Mouse (Mus musculus) liver, adult (tissue): ENCODE measurements around the gene Nos2.
A peak's percentile ranks its signal among the peaks of the same experiment; 100 is the strongest.

ENCODE experiments used
- GATA4 ChIP-seq: IDR thresholded peaks from 2 replicates; pipeline ENCODE4 v1.6.1; 2014; ENCODE audit warnings: mild to moderate bottlenecking, low read length; ENCODE audit not compliant: insufficient replicate concordance

Nos2 gene

DNA sequence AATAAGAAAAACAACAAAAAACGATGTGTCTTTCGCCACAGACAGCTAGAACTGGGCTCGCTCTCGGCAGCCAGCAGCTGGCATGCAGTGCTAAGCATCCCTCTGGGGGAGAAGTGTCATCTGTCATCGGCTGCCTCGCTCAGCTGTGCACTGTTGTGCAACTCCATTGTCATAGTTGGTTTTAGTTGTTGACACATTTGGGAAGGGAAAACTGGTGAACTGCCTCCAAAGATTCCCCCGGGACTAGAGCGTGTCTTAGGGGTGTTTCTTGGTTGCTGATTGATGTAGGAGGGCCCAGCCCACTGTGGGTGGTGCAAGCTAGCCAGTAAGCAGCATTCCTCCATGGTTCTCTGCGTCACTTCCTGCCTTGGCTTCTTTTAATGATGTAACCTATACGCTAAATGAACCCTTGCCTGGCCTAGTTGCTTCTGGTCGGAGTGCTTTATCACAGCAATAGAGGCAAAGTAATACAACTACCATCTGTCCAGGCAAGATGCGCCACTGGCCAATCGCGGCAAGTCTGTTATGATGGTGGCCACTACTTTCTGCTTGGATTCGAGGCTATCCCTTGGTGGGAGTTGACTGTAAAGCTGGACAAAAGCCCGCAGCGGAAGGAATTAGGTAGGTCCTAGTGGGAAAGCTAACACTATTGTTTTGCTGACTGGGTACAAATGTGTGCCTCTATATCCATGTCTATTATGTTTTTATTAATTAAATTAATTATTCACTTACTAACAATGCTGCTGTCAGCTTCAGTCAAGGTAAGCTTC lies 53.0 kb downstream of the Nos2 start:
- no peak for TF ChIP-seq GATA4

DNA sequence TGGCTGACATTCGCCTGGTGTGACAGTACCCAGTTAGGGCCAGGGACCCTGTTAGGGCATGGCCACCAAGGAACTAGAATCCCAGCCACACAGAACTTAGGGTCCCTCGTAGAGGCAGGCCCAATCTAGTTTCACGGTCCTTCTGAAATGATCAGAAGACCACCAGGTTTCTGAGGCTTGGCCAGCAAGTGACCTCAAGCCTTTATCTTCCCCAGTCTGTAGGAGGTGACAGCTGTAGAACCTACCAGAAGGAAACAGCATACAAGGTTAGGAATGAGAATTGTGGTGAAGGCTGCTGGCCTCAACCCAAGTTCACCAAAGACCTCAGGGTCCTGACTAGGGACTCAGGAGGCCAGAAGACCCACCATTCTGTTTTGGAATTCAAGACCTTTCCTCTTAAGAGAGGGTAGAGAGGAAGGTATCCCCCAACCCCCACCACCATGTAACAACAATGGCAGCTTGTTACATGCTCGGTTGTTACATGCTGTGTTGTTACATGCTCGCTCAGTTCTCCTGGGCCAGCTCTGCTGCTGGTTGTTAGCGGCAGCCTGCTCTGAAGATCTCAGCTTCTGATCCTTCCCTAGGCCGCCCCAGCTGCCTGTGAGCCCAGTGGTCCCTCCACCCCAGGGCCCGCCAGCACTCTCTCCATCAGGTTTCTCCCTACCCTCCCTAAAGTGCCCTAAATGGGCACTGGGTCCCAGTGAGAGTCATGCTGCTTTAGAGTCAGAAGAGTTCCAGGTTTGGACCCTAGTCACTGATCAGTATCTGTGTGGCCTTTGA lies 56.3 kb downstream of the Nos2 start:
- TF ChIP-seq GATA4, result no peak

GRCm38 (mm10) chr11:78978176-78979019 lies 57.8 kb downstream of the Nos2 start:
- TF ChIP-seq GATA4, result no peak

GRCm38 (mm10) chr11:78980083-78980634 lies 59.6 kb downstream of the Nos2 start:
- TF ChIP-seq GATA4, result no peak

DNA sequence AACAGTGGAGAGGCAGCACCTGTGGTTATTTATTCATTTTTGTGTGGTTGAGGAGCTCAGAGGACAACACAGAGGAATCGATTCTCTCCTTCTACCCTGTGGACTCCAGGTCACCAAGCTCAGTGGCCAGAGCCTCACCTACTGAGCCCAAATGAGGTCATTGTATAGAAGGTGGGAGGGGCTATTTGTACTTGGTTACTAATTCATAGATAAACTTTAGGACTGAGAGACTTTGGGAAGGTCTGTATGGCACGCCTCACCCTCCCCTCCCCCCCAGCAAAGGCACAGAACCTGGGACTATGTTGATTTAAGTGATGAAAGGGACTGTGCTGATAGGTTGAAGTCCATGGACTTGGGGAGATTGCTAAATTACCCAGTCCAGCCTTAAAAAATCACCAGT lies 61.5 kb downstream of the Nos2 start:
- TF ChIP-seq GATA4, result peak; percentile 56; the same call in 1 of the 2 replicates

DNA sequence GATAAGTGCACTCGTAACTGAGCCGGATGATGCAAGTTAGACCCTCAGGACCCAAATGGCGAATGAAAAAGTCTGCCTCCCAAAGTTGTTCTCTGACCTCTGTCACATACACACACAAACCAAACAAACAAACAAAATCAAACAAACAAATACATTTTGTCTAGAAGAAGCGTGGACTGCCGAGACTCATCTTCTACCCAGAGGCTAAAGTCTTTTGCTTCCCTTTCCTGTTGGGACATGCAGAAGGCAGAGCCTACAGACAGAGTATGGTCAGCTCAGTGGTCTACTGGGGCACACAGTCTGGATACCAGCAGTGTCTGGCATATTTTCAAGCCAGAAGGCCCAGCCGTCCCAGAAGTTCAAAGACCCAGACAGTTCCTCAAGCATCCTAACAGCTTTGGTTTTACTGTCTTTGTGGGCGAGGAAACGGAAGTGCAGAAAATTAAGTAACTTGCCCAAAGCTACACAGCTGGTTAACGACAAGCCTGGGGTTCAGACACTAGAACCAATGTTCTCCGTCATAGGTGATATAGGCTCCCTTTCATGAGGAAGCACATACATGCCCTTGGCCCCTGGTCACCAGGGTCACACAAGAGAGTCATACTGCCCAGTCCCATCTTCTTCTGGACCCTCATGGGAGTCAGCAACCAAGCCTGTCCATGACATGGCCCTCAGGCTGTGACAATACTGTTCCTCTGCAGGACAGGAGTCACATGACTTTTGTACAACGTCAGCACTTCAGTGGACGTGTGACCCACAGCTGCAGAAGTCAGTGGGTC lies 62.1 kb downstream of the Nos2 start:
- no peak; the same call in 1 of the 2 replicates for TF ChIP-seq GATA4

DNA sequence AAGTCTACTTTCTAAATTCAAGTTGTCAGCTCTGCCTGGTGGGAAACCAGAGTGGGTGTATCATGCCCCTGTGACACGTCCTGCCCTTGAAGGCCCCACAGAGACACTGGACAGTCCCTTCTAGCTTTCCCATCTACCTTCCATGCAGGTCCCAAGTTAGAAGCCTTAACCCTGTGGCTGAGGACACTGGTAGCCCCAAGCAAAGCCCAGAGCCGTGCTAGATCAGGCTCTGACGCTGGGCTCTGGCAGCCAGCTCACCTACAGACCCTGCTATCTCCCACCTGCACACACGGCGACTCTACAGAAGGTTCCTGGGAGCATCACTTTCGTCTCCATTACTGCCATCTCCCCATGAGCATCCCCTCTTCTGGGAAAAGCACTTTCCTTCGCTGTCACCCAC lies 63.0 kb downstream of the Nos2 start:
- no peak for TF ChIP-seq GATA4

DNA sequence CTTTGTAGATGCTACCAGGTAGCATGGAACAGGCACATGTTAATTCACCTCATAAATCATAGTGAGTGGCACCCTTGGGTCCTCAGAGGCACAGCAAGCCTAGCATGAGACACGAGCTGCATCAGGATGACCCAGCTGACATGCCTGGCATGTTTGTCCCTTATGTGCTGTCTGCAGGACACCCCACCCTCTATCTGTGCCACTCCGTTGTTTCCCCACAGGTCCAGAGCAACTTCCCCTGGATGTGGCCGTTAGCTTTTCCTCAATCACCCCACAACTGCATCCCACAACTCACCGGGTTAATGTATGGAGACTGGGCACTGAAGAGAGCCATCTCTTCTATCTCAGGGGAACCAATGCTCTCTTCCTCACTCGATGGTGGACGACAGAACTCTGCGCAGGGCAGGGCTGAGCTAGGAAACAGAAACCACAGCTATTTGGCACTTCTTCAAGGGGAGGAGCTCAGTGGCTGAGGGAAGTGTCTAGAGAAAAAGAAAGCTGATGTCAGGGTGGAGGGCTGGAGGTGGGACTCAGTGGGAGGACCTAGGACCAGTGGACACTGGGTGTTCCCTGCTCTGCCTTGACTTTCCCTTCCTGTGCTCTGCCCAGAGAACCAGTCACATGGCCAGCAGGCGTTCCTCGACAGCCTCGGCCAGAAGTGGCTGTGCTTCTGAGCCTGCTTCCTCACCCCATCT lies 64.0 kb downstream of the Nos2 start, which contains the start of gene Lgals9:
TSS of gene Lgals9 (minus strand) at position 464 of the 695 bp plus-strand sequence.
- 0 out of 2 replicates have a peak, but pooled peaks have one; percentile 6 for TF ChIP-seq GATA4

GRCm38 (mm10) chr11:78985505-78985904 lies 64.9 kb downstream of the Nos2 start:
- TF ChIP-seq GATA4, result no peak

GRCm38 (mm10) chr11:78986311-78987002 lies 65.9 kb downstream of the Nos2 start:
- no peak for TF ChIP-seq GATA4

- no peak for TF ChIP-seq GATA4
Measured at GRCm38 (mm10) chr11:78990096-78990495, 69.5 kb downstream of the Nos2 start.

- no peak for TF ChIP-seq GATA4
Measured at GRCm38 (mm10) chr11:78999118-78999517, 78.5 kb downstream of the Nos2 start.

- no peak for TF ChIP-seq GATA4
Measured at GRCm38 (mm10) chr11:79001871-79002270, 81.3 kb downstream of the Nos2 start.
